Mouse (Mus musculus) myocyte (in vitro differentiated cells): ENCODE data around the gene Sec62. TPM values are rescaled to one million over a fixed set of nuclear protein-coding genes. Genes with fewer than 3 reads are reported as not detected.

Source experiments
- H3K27me3 ChIP-seq: one replicate; pipeline ENCODE4 v1.6.1; 2011; ENCODE audit not compliant: control insufficient read depth, insufficient read depth, insufficient read length
- H3K36me3 ChIP-seq: one replicate; pipeline ENCODE4 v1.6.1; 2011; ENCODE audit not compliant: control insufficient read depth, insufficient read depth
- H3K4me2 ChIP-seq: one replicate; pipeline ENCODE4 v1.6.1; 2011; ENCODE audit warnings: low read depth, control low read depth
- H3K4me3 ChIP-seq: one replicate; pipeline ENCODE4 v1.5.1; 2011; ENCODE audit warnings: mild to moderate bottlenecking, control low read depth, moderate library complexity
- H3K79me2 ChIP-seq: one replicate; pipeline ENCODE4 v1.6.1; 2011; ENCODE audit not compliant: control insufficient read depth, insufficient read depth
- H3ac ChIP-seq: one replicate; pipeline ENCODE4 v1.6.1; 2011; ENCODE audit not compliant: control insufficient read depth, insufficient read length
- CEBPB ChIP-seq: IDR thresholded peaks from 2 replicates; pipeline ENCODE4 v1.6.1; 2011; ENCODE audit warnings: mild to moderate bottlenecking, moderate library complexity; ENCODE audit not compliant: poor library complexity, insufficient read depth, severe bottlenecking
- E2F4 ChIP-seq: IDR thresholded peaks from one replicate; pipeline ENCODE4 v1.6.1; 2011; ENCODE audit warnings: mild to moderate bottlenecking, control low read depth, moderate library complexity; ENCODE audit not compliant: insufficient read depth
- MAX ChIP-seq: IDR thresholded peaks from one replicate; pipeline ENCODE4 v1.6.1; 2011; ENCODE audit warnings: low read depth, mild to moderate bottlenecking, control low read depth
- MYOD1 ChIP-seq, 3 experiments: IDR thresholded peaks; one replicate each; pipeline ENCODE4 v1.6.1; 2011; ENCODE audit warnings: control low read depth in 2 of 3, low read depth in 2 of 3, mild to moderate bottlenecking in 2 of 3, moderate library complexity in 1 of 3; ENCODE audit not compliant: insufficient read length in 2 of 3, control insufficient read depth in 1 of 3
- MYOG ChIP-seq, 3 experiments: IDR thresholded peaks; one replicate each; pipeline ENCODE4 v1.6.1; 2011; ENCODE audit warnings: control low read depth in 2 of 3, low read depth in 2 of 3, mild to moderate bottlenecking in 2 of 3; ENCODE audit not compliant: insufficient read length in 2 of 3, control insufficient read depth in 1 of 3, insufficient read depth in 1 of 3
- POLR2A ChIP-seq: IDR thresholded peaks from one replicate; pipeline ENCODE4 v1.6.1; 2011; ENCODE audit warnings: low read depth, mild to moderate bottlenecking, control low read depth, moderate library complexity; ENCODE audit not compliant: insufficient read length
- POLR2AphosphoS2 ChIP-seq: IDR thresholded peaks from one replicate; pipeline ENCODE4 v1.6.1; 2011; ENCODE audit warnings: low read depth, control low read depth; ENCODE audit not compliant: insufficient read length
- REST ChIP-seq: IDR thresholded peaks from one replicate; pipeline ENCODE4 v1.6.1; 2011; ENCODE audit warnings: mild to moderate bottlenecking, control low read depth, moderate library complexity; ENCODE audit not compliant: insufficient read depth, insufficient read length
- SRF ChIP-seq: IDR thresholded peaks from one replicate; pipeline ENCODE4 v1.6.1; 2011; ENCODE audit warnings: low read depth; ENCODE audit not compliant: control insufficient read depth, insufficient read length
- TCF12 ChIP-seq: IDR thresholded peaks from one replicate; pipeline ENCODE4 v1.6.1; 2011; ENCODE audit warnings: mild to moderate bottlenecking, control low read depth; ENCODE audit not compliant: poor library complexity, insufficient read depth, severe bottlenecking
- TCF3 ChIP-seq: IDR thresholded peaks from one replicate; pipeline ENCODE4 v1.6.1; 2011; ENCODE audit warnings: low read depth, control low read depth; ENCODE audit not compliant: insufficient read length
- USF1 ChIP-seq: IDR thresholded peaks from one replicate; pipeline ENCODE4 v1.6.1; 2011; ENCODE audit warnings: low read depth, mild to moderate bottlenecking, control low read depth, moderate library complexity
- polyA plus RNA-seq: library from polyadenylated mRNA; unstranded; fragments of >200 nt; fragmentation: generic; extraction: Trizol; gene quantifications from one replicate; pipeline ENCODE4 v1.2.1, GENCODE M21; 2012; ENCODE audit warnings: missing spikeins

Sec62 gene
- 19.5 TPM for polyA plus RNA-seq

GRCm38 (mm10) chr3:30792737-30793402, at the start of gene Sec62:
TSS of gene Sec62 (plus strand) at chr3:30792875.
- Histone ChIP-seq H3K4me2 (peak within 1 kb of the TSS; percentile 88), H3K27me3 (no peaks in the 10 kb centered on the region), H3ac (peak within 1 kb of the TSS; percentile 86), H3K4me3 (peak within 1 kb of the TSS; percentile 48), H3K36me3 (no peaks in the 10 kb centered on the region), H3K79me2 (peaks cover 44% of the 10 kb centered on the region)
- no peak for TF ChIP-seq TCF12
- TF ChIP-seq CEBPB = no peak
- TF ChIP-seq POLR2A = peak; percentile 92
- no peak for TF ChIP-seq TCF3
- no peak for TF ChIP-seq MAX
- TF ChIP-seq USF1 = peak; percentile 96
- peak in 1 of 3 experiments; percentile 21 for TF ChIP-seq MYOG (IDR thresholded peaks at IDR 0.05; ENCODE audit: control insufficient read depth in 1 of 3, insufficient read depth in 1 of 3, insufficient read length in 2 of 3, low read depth in 2 of 3)
- peak; percentile 94 for TF ChIP-seq POLR2AphosphoS2
- TF ChIP-seq MYOD1 (IDR thresholded peaks at IDR 0.05; ENCODE audit: control insufficient read depth in 1 of 3, insufficient read length in 2 of 3, low read depth in 2 of 3) = no peak
- TF ChIP-seq REST = no peak
- TF ChIP-seq SRF = no peak

- no peak overlapping the region for H3K4me2 ChIP-seq
- TF ChIP-seq E2F4 (no peak), POLR2A (no peak), POLR2AphosphoS2 (no peak), TCF3 (no peak), MAX (no peak), SRF (no peak), MYOD1 (IDR thresholded peaks at IDR 0.05; ENCODE audit: control insufficient read depth in 1 of 3, insufficient read length in 2 of 3, low read depth in 2 of 3) (no peak), MYOG (IDR thresholded peaks at IDR 0.05; ENCODE audit: control insufficient read depth in 1 of 3, insufficient read depth in 1 of 3, insufficient read length in 2 of 3, low read depth in 2 of 3) (no peak), CEBPB (no peak), TCF12 (no peak), REST (no peak), USF1 (no peak)
- peaks cover 3% of the 10 kb centered on the region for H3K27me3 ChIP-seq
- no peaks in the 10 kb centered on the region for H3K79me2 ChIP-seq
- no peaks in the 10 kb centered on the region for H3K36me3 ChIP-seq
- no peak overlapping the region for H3K4me3 ChIP-seq
- H3ac ChIP-seq = no peak overlapping the region
These were observed 49.8 kb upstream of the Sec62 start for GRCm38 (mm10) chr3:30742891-30743290.

GRCm38 (mm10) chr3:30746006-30746405, 46.7 kb upstream of the Sec62 start, which contains the start of gene Samd7:
TSS of gene Samd7 (plus strand) at chr3:30746293.
- Histone ChIP-seq H3K4me3 (no peak within 1 kb of the TSS), H3K27me3 (peaks cover 3% of the 10 kb centered on the region), H3K79me2 (no peaks in the 10 kb centered on the region), H3K4me2 (no peak within 1 kb of the TSS), H3K36me3 (no peaks in the 10 kb centered on the region), H3ac (no peak within 1 kb of the TSS)
- TF ChIP-seq SRF (no peak), TCF3 (no peak), MYOG (IDR thresholded peaks at IDR 0.05; ENCODE audit: control insufficient read depth in 1 of 3, insufficient read depth in 1 of 3, insufficient read length in 2 of 3, low read depth in 2 of 3) (no peak), CEBPB (no peak), POLR2AphosphoS2 (no peak), REST (no peak), MAX (no peak), POLR2A (no peak), MYOD1 (IDR thresholded peaks at IDR 0.05; ENCODE audit: control insufficient read depth in 1 of 3, insufficient read length in 2 of 3, low read depth in 2 of 3) (no peak), USF1 (no peak), TCF12 (no peak), E2F4 (no peak)

GRCm38 (mm10) chr3:30748316-30748715, 44.4 kb upstream of the Sec62 start:
- no peak overlapping the region for H3K4me2 ChIP-seq
- H3K36me3 ChIP-seq = no peaks in the 10 kb centered on the region
- H3K79me2 ChIP-seq = no peaks in the 10 kb centered on the region
- no peak for TF ChIP-seq MAX
- peaks cover 3% of the 10 kb centered on the region for H3K27me3 ChIP-seq
- no peak overlapping the region for H3K4me3 ChIP-seq
- no peak overlapping the region for H3ac ChIP-seq

- Histone ChIP-seq H3K4me2 (no peak overlapping the region), H3ac (no peak overlapping the region), H3K27me3 (no peaks in the 10 kb centered on the region), H3K36me3 (no peaks in the 10 kb centered on the region), H3K79me2 (no peaks in the 10 kb centered on the region), H3K4me3 (no peak overlapping the region)
- TF ChIP-seq MYOD1 (IDR thresholded peaks at IDR 0.05; ENCODE audit: control insufficient read depth in 1 of 3, insufficient read length in 2 of 3, low read depth in 2 of 3) = no peak
- no peak for TF ChIP-seq CEBPB
- TF ChIP-seq MAX = no peak
- no peak for TF ChIP-seq TCF3
- no peak for TF ChIP-seq POLR2A
- TF ChIP-seq SRF = no peak
- TF ChIP-seq USF1 = no peak
- no peak for TF ChIP-seq MYOG (IDR thresholded peaks at IDR 0.05; ENCODE audit: control insufficient read depth in 1 of 3, insufficient read depth in 1 of 3, insufficient read length in 2 of 3, low read depth in 2 of 3)
- TF ChIP-seq TCF12 = no peak
- TF ChIP-seq REST = no peak
- no peak for TF ChIP-seq E2F4
- TF ChIP-seq POLR2AphosphoS2 = no peak
These were observed 38.0 kb upstream of the Sec62 start for GRCm38 (mm10) chr3:30754696-30755095.
